Mouse (Mus musculus) heart, postnatal 4 days (tissue): ENCODE results near the gene Prss48. TPM values are rescaled to one million over a fixed set of nuclear protein-coding genes. Genes with fewer than 3 reads are reported as not detected.

Source experiments
- total RNA-seq, 2 experiments: library from RNA; stranded (reverse); gene quantifications; 2 replicates each; pipeline ENCODE4 v1.2.3; 2021

Prss48 gene
- total RNA-seq, 2 experiments from 2014 or later: not detected

Other genes starting within 250 kb of the Prss48 start
- 10 to 100 TPM; 27.0 to 28.1 TPM for gene Fam160a1, start 185.2 kb downstream of the Prss48 start, total RNA-seq
- 1 to 10 TPM; 3.9 to 4.2 TPM for gene Glt28d2, start 115.0 kb downstream of the Prss48 start, total RNA-seq
- gene Gm37240, start 115.0 kb downstream of the Prss48 start, total RNA-seq: 10 to 100 TPM; 19.6 to 20.6 TPM
- gene Sh3d19, start 31.4 kb downstream of the Prss48 start, total RNA-seq: 10 to 100 TPM; 21.4 to 21.5 TPM
- 100 to 1,000 TPM; 752 to 761 TPM for gene Rps3a1, start 140.2 kb upstream of the Prss48 start, total RNA-seq
- 10 to 100 TPM; 17.7 to 17.8 TPM for gene Lrba, start 222.2 kb upstream of the Prss48 start, total RNA-seq